Mouse (Mus musculus) olfactory bulb, adult 2 months (tissue): ENCODE results near the gene Dhcr24. TPM values are rescaled to one million over a fixed set of nuclear protein-coding genes. Genes with fewer than 3 reads are reported as not detected.

Source experiments
- H3K27ac ChIP-seq: fragments of 200-500 bp; 2 replicates; pipeline ENCODE4 v1.5.1; 2012; ENCODE audit warnings: low read depth, low read length; ENCODE audit not compliant: insufficient read depth
- H3K4me1 ChIP-seq: fragments of 200-500 bp; 2 replicates; pipeline ENCODE4 v1.6.1; 2012; ENCODE audit warnings: low read length; ENCODE audit not compliant: control insufficient read depth, insufficient read depth
- H3K4me3 ChIP-seq: fragments of 200-500 bp; 2 replicates; pipeline ENCODE4 v1.5.1; 2012; ENCODE audit warnings: mild to moderate bottlenecking, low read depth, low read length, moderate library complexity; ENCODE audit not compliant: insufficient read depth
- CTCF ChIP-seq: fragments of 200-500 bp; IDR thresholded peaks from 2 replicates; pipeline ENCODE4 v1.5.1; 2012; ENCODE audit warnings: low read depth, mild to moderate bottlenecking, low read length, moderate library complexity; ENCODE audit not compliant: insufficient read depth
- POLR2A ChIP-seq: fragments of 200-500 bp; IDR thresholded peaks from 2 replicates; pipeline ENCODE4 v1.6.1; 2012; ENCODE audit warnings: mild to moderate bottlenecking, low read depth, low read length, moderate library complexity; ENCODE audit not compliant: insufficient read depth
- WGBS: fragments of 180-500 bp; shearing (Covaris S2); methylation state at CpG from one replicate; pipeline ENCODE4 v1.1.7; 2018; 5-methylcytosine and 5-hydroxymethylcytosine counted together
- polyA plus RNA-seq: library from polyadenylated mRNA; stranded (reverse); fragments of >200 nt; gene quantifications from 2 replicates; pipeline ENCODE4 v1.2.4, GENCODE M21; 2012; ENCODE audit warnings: low replicate concordance; ENCODE audit not compliant: missing spikeins, insufficient read depth, insufficient read length

Dhcr24 gene
- polyA plus RNA-seq, 1 experiment, result not detected

- H3K4me1 ChIP-seq, result peaks cover 8% of the 10 kb centered on the region; the same call in 1 of the 2 replicates
- no peak overlapping the region for H3K27ac ChIP-seq
- 96% methylated on average over 10 of the region's 10 CpGs for WGBS
- no peak for TF ChIP-seq CTCF
- no peak for TF ChIP-seq POLR2A
- no peak overlapping the region for H3K4me3 ChIP-seq
Observed at GRCm38 (mm10) chr4:106624271-106624670, 63.4 kb downstream of the Dhcr24 start.

GRCm38 (mm10) chr4:106627809-106628208, 67.0 kb downstream of the Dhcr24 start:
- 83% methylated on average over 5 of the region's 5 CpGs for WGBS
- Histone ChIP-seq H3K4me3 (no peak overlapping the region), H3K4me1 (peaks cover 7% of the 10 kb centered on the region), H3K27ac (no peak overlapping the region)
- TF ChIP-seq CTCF (no peak), POLR2A (no peak)

GRCm38 (mm10) chr4:106628650-106629360, 68.0 kb downstream of the Dhcr24 start:
- H3K4me3 ChIP-seq, result no peak overlapping the region
- TF ChIP-seq CTCF, result no peak
- 83% methylated on average over 9 of the region's 9 CpGs for WGBS
- no peak overlapping the region for H3K27ac ChIP-seq
- H3K4me1 ChIP-seq, result peaks cover 14% of the 10 kb centered on the region

GRCm38 (mm10) chr4:106629374-106629773, 68.5 kb downstream of the Dhcr24 start:
- peaks cover 20% of the 10 kb centered on the region for H3K4me1 ChIP-seq
- WGBS, result 86% methylated on average over 5 of the region's 5 CpGs
- no peak overlapping the region for H3K27ac ChIP-seq
- TF ChIP-seq CTCF, result no peak
- no peak for TF ChIP-seq POLR2A
- H3K4me3 ChIP-seq, result no peak overlapping the region

- TF ChIP-seq POLR2A, result no peak
- TF ChIP-seq CTCF, result no peak
- 6% methylated on average over 14 of the region's 14 CpGs for WGBS
- Histone ChIP-seq H3K4me1 (peaks cover 20% of the 10 kb centered on the region), H3K27ac (peak overlapping the region; percentile 89), H3K4me3 (no peak overlapping the region)
Observed at GRCm38 (mm10) chr4:106630333-106631220, 69.7 kb downstream of the Dhcr24 start.

GRCm38 (mm10) chr4:106632313-106632712, 71.5 kb downstream of the Dhcr24 start:
- Histone ChIP-seq H3K4me1 (peaks cover 20% of the 10 kb centered on the region), H3K27ac (no peak overlapping the region), H3K4me3 (no peak overlapping the region)
- TF ChIP-seq POLR2A (no peak), CTCF (no peak)
- 38% methylated on average over 2 of the region's 3 CpGs for WGBS

GRCm38 (mm10) chr4:106633281-106634085, 72.6 kb downstream of the Dhcr24 start:
- peak overlapping the region; percentile 34; the same call in 1 of the 2 replicates for H3K27ac ChIP-seq
- H3K4me1 ChIP-seq, result peaks cover 20% of the 10 kb centered on the region
- TF ChIP-seq CTCF (no peak), POLR2A (no peak)
- H3K4me3 ChIP-seq, result no peak overlapping the region
- 20% methylated on average over 8 of the region's 8 CpGs for WGBS

GRCm38 (mm10) chr4:106634086-106634479, 73.2 kb downstream of the Dhcr24 start:
- H3K4me3 ChIP-seq, result no peak overlapping the region
- no peak for TF ChIP-seq CTCF
- no peak for TF ChIP-seq POLR2A
- H3K4me1 ChIP-seq, result peaks cover 20% of the 10 kb centered on the region
- WGBS, result 28% methylated on average over 9 of the region's 9 CpGs
- H3K27ac ChIP-seq, result no peak overlapping the region

Other genes starting within 250 kb of the Dhcr24 start
- 28.6 TPM in 1 of 2 replicates, not detected in the other for gene Usp24, start 244.8 kb upstream of the Dhcr24 start, polyA plus RNA-seq
- not detected in 2 replicates for gene Pcsk9, start 96.7 kb upstream of the Dhcr24 start, polyA plus RNA-seq
- not detected in 2 replicates for gene Bsnd, start 68.8 kb upstream of the Dhcr24 start, polyA plus RNA-seq
- not detected in 2 replicates for gene Lexm, start 56.2 kb downstream of the Dhcr24 start, polyA plus RNA-seq
- gene Ttc22, start 61.4 kb downstream of the Dhcr24 start, polyA plus RNA-seq, result not detected in 2 replicates
- not detected in 2 replicates for gene Pars2, start 90.0 kb downstream of the Dhcr24 start, polyA plus RNA-seq
- not detected in 2 replicates for gene Ttc4, start 117.9 kb downstream of the Dhcr24 start, polyA plus RNA-seq
- not detected in 2 replicates for gene Mroh7, start 169.9 kb downstream of the Dhcr24 start, polyA plus RNA-seq
- not detected in 2 replicates for gene Fam151a, start 172.9 kb downstream of the Dhcr24 start, polyA plus RNA-seq
- gene Acot11, start 244.0 kb downstream of the Dhcr24 start, polyA plus RNA-seq, result not detected in 2 replicates